Mouse (Mus musculus) MEL (cell line): ENCODE results near the gene Pmm2. TPM values are rescaled to one million over a fixed set of nuclear protein-coding genes. Genes with fewer than 3 reads are reported as not detected.

ENCODE experiments used
- DNase-seq: peaks from one replicate; pipeline ENCODE4 v3.0.0; 2011; ENCODE audit warnings: low read depth, low spot score
- H3K27ac ChIP-seq: 2 replicates; pipeline ENCODE4 v1.5.1; 2012; ENCODE audit warnings: low read depth, mild to moderate bottlenecking, control low read depth, low read length, moderate library complexity; ENCODE audit not compliant: control insufficient read depth
- H3K27me3 ChIP-seq, 2 experiments: fragments of 150-350 bp in 1 of 2; sonication (generic) in 1 of 2; 2 replicates each; pipeline ENCODE4 v1.6.1; 2012; ENCODE audit warnings: low read length in 2 of 2, mild to moderate bottlenecking in 2 of 2, improper control_type of control experiment in 1 of 2, moderate library complexity in 1 of 2; ENCODE audit not compliant: insufficient read depth in 2 of 2, control insufficient read depth in 1 of 2
- H3K36me3 ChIP-seq, 2 experiments: 2 replicates each; pipeline ENCODE4 v1.6.1; 2012 to 2014; ENCODE audit warnings: low read length in 2 of 2, improper control_type of control experiment in 1 of 2, inconsistent platforms in 1 of 2, mild to moderate bottlenecking in 1 of 2; ENCODE audit not compliant: insufficient read depth in 2 of 2, control insufficient read depth in 1 of 2
- H3K4me1 ChIP-seq, 2 experiments: fragments of 150-350 bp in 1 of 2; sonication (generic) in 1 of 2; 2 replicates each; pipeline ENCODE4 v1.6.1; 2012; ENCODE audit warnings: low read length in 2 of 2, improper control_type of control experiment in 1 of 2, mild to moderate bottlenecking in 1 of 2; ENCODE audit not compliant: insufficient read depth in 2 of 2, control insufficient read depth in 1 of 2
- H3K4me3 ChIP-seq, 2 experiments: fragments of 150-350 bp in 1 of 2; sonication (generic) in 1 of 2; 2 replicates each; pipeline ENCODE4 v1.5.1; 2012; ENCODE audit warnings: low read depth in 2 of 2, low read length in 2 of 2, mild to moderate bottlenecking in 2 of 2, moderate library complexity in 2 of 2, control low read depth in 1 of 2, improper control_type of control experiment in 1 of 2; ENCODE audit not compliant: control insufficient read depth in 1 of 2, insufficient read depth in 1 of 2
- H3K79me2 ChIP-seq: 2 replicates; pipeline ENCODE4 v1.6.1; 2012; ENCODE audit warnings: mild to moderate bottlenecking, low read length, moderate library complexity; ENCODE audit not compliant: control insufficient read depth, poor library complexity, insufficient read depth
- H3K9ac ChIP-seq: 2 replicates; pipeline ENCODE4 v1.6.1; 2012; ENCODE audit warnings: low read depth, mild to moderate bottlenecking, control low read depth, low read length, moderate library complexity; ENCODE audit not compliant: control insufficient read depth, poor library complexity, severe bottlenecking
- H3K9me3 ChIP-seq: fragments of 150-350 bp; sonication (generic); replicated peaks from 2 replicates; pipeline ENCODE4 v1.6.1; 2012; ENCODE audit warnings: mild to moderate bottlenecking, low read length, improper control_type of control experiment, moderate library complexity; ENCODE audit not compliant: insufficient read depth
- CTCF ChIP-seq, 3 experiments: IDR thresholded peaks in 2 of 3; conservative IDR thresholded peaks in 1 of 3; 2 replicates each; pipeline ENCODE4 v1.5.1; 2011 to 2012; ENCODE audit warnings: low read length in 3 of 3, low read depth in 2 of 3, mild to moderate bottlenecking in 2 of 3, improper control_type of control experiment in 1 of 3, inconsistent platforms in 1 of 3, mixed read lengths in 1 of 3, moderate library complexity in 1 of 3; ENCODE audit not compliant: control insufficient read depth in 1 of 3, insufficient read depth in 1 of 3, poor library complexity in 1 of 3, severe bottlenecking in 1 of 3
- E2F4 ChIP-seq: IDR thresholded peaks from 2 replicates; pipeline ENCODE4 v1.6.1; 2011; ENCODE audit warnings: low read depth, low read length, improper control_type of control experiment, borderline replicate concordance
- ETS1 ChIP-seq: IDR thresholded peaks from 2 replicates; pipeline ENCODE4 v1.6.1; 2012; ENCODE audit warnings: low read depth, mild to moderate bottlenecking, inconsistent platforms, low read length, improper control_type of control experiment, moderate library complexity
- GABPA ChIP-seq: IDR thresholded peaks from 2 replicates; pipeline ENCODE4 v1.6.1; 2012; ENCODE audit warnings: low read depth, mild to moderate bottlenecking, inconsistent platforms, low read length, improper control_type of control experiment, moderate library complexity
- GATA1 ChIP-seq: IDR thresholded peaks from 2 replicates; pipeline ENCODE4 v1.6.1; 2011; ENCODE audit warnings: low read depth, low read length, improper control_type of control experiment
- JUND ChIP-seq: IDR thresholded peaks from 2 replicates; pipeline ENCODE4 v1.6.1; 2011; ENCODE audit warnings: low read depth, mild to moderate bottlenecking, improper control_type of control experiment, low read length
- KAT2A ChIP-seq: conservative IDR thresholded peaks from 2 replicates; pipeline ENCODE4 v1.6.1; 2012; ENCODE audit warnings: low read depth, low read length, improper control_type of control experiment, inconsistent platforms
- MAZ ChIP-seq: IDR thresholded peaks from 2 replicates; pipeline ENCODE4 v1.6.1; 2012; ENCODE audit warnings: low read depth, mild to moderate bottlenecking, inconsistent platforms, low read length, improper control_type of control experiment
- MEF2A ChIP-seq: IDR thresholded peaks from 2 replicates; pipeline ENCODE4 v1.6.1; 2014; ENCODE audit warnings: low read depth, mild to moderate bottlenecking, inconsistent platforms, low read length, improper control_type of control experiment; ENCODE audit not compliant: poor library complexity, insufficient replicate concordance, severe bottlenecking; ENCODE audit errors: extremely low read depth
- MYB ChIP-seq: IDR thresholded peaks from 2 replicates; pipeline ENCODE4 v1.6.1; 2011; ENCODE audit warnings: mild to moderate bottlenecking, low read depth, low read length, improper control_type of control experiment
- NRF1 ChIP-seq: IDR thresholded peaks from 2 replicates; pipeline ENCODE4 v1.6.1; 2014; ENCODE audit warnings: low read depth, mild to moderate bottlenecking, inconsistent platforms, low read length, improper control_type of control experiment, moderate library complexity; ENCODE audit not compliant: poor library complexity, insufficient read depth, severe bottlenecking
- POLR2A ChIP-seq, 2 experiments: IDR thresholded peaks; 2 replicates each; pipeline ENCODE4 v1.6.1; 2011 to 2012; ENCODE audit warnings: low read length in 2 of 2, mild to moderate bottlenecking in 2 of 2, control low read depth in 1 of 2, improper control_type of control experiment in 1 of 2, low read depth in 1 of 2, moderate library complexity in 1 of 2; ENCODE audit not compliant: control insufficient read depth in 1 of 2, insufficient read depth in 1 of 2, poor library complexity in 1 of 2
- POLR2AphosphoS2 ChIP-seq: IDR thresholded peaks from 2 replicates; pipeline ENCODE4 v1.6.1; 2011; ENCODE audit warnings: low read length, improper control_type of control experiment
- POLR2AphosphoS5 ChIP-seq: IDR thresholded peaks from 2 replicates; pipeline ENCODE4 v1.6.1; 2012; ENCODE audit warnings: low read depth, borderline replicate concordance, mild to moderate bottlenecking, inconsistent platforms, low read length, moderate library complexity, mixed read lengths
- RAD21 ChIP-seq: IDR thresholded peaks from 2 replicates; pipeline ENCODE4 v1.6.1; 2011; ENCODE audit warnings: mild to moderate bottlenecking, low read depth, low read length, improper control_type of control experiment
- SIN3A ChIP-seq: IDR thresholded peaks from 2 replicates; pipeline ENCODE4 v1.6.1; 2012; ENCODE audit warnings: low read length, improper control_type of control experiment, inconsistent platforms
- SMC3 ChIP-seq: IDR thresholded peaks from 2 replicates; pipeline ENCODE4 v1.6.1; 2011; ENCODE audit warnings: low read depth, low read length, improper control_type of control experiment
- TAL1 ChIP-seq: IDR thresholded peaks from 2 replicates; pipeline ENCODE4 v1.6.1; 2012; ENCODE audit warnings: mild to moderate bottlenecking, inconsistent platforms, low read length, moderate library complexity, mixed read lengths
- TBP ChIP-seq: IDR thresholded peaks from 2 replicates; pipeline ENCODE4 v1.8.0; 2011; ENCODE audit warnings: low read depth, low read length, improper control_type of control experiment
- USF1 ChIP-seq: IDR thresholded peaks from 2 replicates; pipeline ENCODE4 v1.6.1; 2014; ENCODE audit warnings: low read depth, mild to moderate bottlenecking, inconsistent platforms, low read length, improper control_type of control experiment, moderate library complexity
- ZMIZ1 ChIP-seq: IDR thresholded peaks from 2 replicates; pipeline ENCODE4 v1.6.1; 2012; ENCODE audit warnings: low read depth, mild to moderate bottlenecking, inconsistent platforms, low read length, improper control_type of control experiment, moderate library complexity
- polyA plus RNA-seq, 2 experiments: library from polyadenylated mRNA; stranded (reverse) in 1 of 2; unstranded in 1 of 2; fragments of >175 nt in 1 of 2; fragments of >200 nt in 1 of 2; gene quantifications; 2 replicates each; pipeline versions ENCODE4 v1.2.1 to v1.2.4; 2012; ENCODE audit warnings: low replicate concordance in 2 of 2, low read depth in 1 of 2; ENCODE audit not compliant: insufficient read length in 2 of 2, insufficient read depth in 1 of 2, missing spikeins in 1 of 2
- total RNA-seq: library from RNA; depleted of rRNA; stranded (reverse); fragments of 300-350 nt; gene quantifications from 2 replicates; pipeline ENCODE4 v1.2.3, GENCODE M21; 2012

The Pmm2 gene
- total and polyA plus RNA-seq, 3 experiments = 53.4 to 96.0 TPM; not detected in 1

- H3K79me2 ChIP-seq = no peaks in the 10 kb centered on the region
- H3K4me3 ChIP-seq = no peak overlapping the region
- H3K9me3 ChIP-seq = no peaks in the 10 kb centered on the region
- DNase-seq = no peak
- H3K9ac ChIP-seq = no peak overlapping the region
- H3K27ac ChIP-seq = no peak overlapping the region
- no peak for TF ChIP-seq POLR2AphosphoS5
- TF ChIP-seq JUND = no peak
- no peak for TF ChIP-seq ZMIZ1
- TF ChIP-seq MAZ = no peak
- TF ChIP-seq CTCF (IDR thresholded peaks at IDR 0.05 in 2 of 3, conservative IDR thresholded peaks at IDR 0.05 in 1 of 3; ENCODE audit: control insufficient read depth in 1 of 3, insufficient read depth in 1 of 3, low read depth in 2 of 3, low read length in 3 of 3, poor library complexity in 1 of 3, severe bottlenecking in 1 of 3) = no peak
- TF ChIP-seq GATA1 = no peak
- TF ChIP-seq RAD21 = no peak
- TF ChIP-seq TAL1 = no peak
- 0 out of 4 replicates have a peak, but pooled peaks cover 0 to 4% of the 10 kb centered on the region in 2 experiments for H3K4me1 ChIP-seq
- H3K27me3 ChIP-seq = no peaks in the 10 kb centered on the region
- peaks cover 0 to 3% of the 10 kb centered on the region in 2 experiments; a peak in 2 of 4 replicates for H3K36me3 ChIP-seq
Measured at GRCm38 (mm10) chr16:8656256-8656655, 18.8 kb downstream of the Pmm2 start.

GRCm38 (mm10) chr16:8658349-8658748 lies 20.9 kb downstream of the Pmm2 start:
- no peaks in the 10 kb centered on the region for H3K9me3 ChIP-seq
- no peaks in the 10 kb centered on the region for H3K79me2 ChIP-seq
- H3K36me3 ChIP-seq = peaks cover 0 to 3% of the 10 kb centered on the region in 2 experiments; a peak in 3 of 4 replicates
- no peaks in the 10 kb centered on the region for H3K27me3 ChIP-seq
- DNase-seq = no peak
- H3K4me3 ChIP-seq = no peak overlapping the region
- no peak overlapping the region for H3K9ac ChIP-seq
- TF ChIP-seq POLR2AphosphoS2 = peak; percentile 68
- peak in 1 of 2 experiments; percentile 23; a peak in 1 of 4 replicates for TF ChIP-seq POLR2A (IDR thresholded peaks at IDR 0.05; ENCODE audit: control insufficient read depth in 1 of 2, insufficient read depth in 1 of 2, low read depth in 1 of 2, low read length in 2 of 2, poor library complexity in 1 of 2)
- no peak for TF ChIP-seq SMC3
- 0 out of 4 replicates have a peak, but pooled peaks cover 0 to 4% of the 10 kb centered on the region in 2 experiments for H3K4me1 ChIP-seq
- no peak overlapping the region for H3K27ac ChIP-seq

GRCm38 (mm10) chr16:8658764-8659163 lies 21.3 kb downstream of the Pmm2 start:
- H3K79me2 ChIP-seq = no peaks in the 10 kb centered on the region
- no peaks in the 10 kb centered on the region for H3K27me3 ChIP-seq
- DNase-seq = no peak
- 0 out of 4 replicates have a peak, but pooled peaks cover 0 to 4% of the 10 kb centered on the region in 2 experiments for H3K4me1 ChIP-seq
- no peak overlapping the region for H3K9ac ChIP-seq
- H3K9me3 ChIP-seq = no peaks in the 10 kb centered on the region
- no peak for TF ChIP-seq MYB
- no peak for TF ChIP-seq MEF2A
- peak in 1 of 2 experiments; percentile 37; a peak in 1 of 4 replicates for TF ChIP-seq POLR2A (IDR thresholded peaks at IDR 0.05; ENCODE audit: control insufficient read depth in 1 of 2, insufficient read depth in 1 of 2, low read depth in 1 of 2, low read length in 2 of 2, poor library complexity in 1 of 2)
- TF ChIP-seq RAD21 = no peak
- no peak for TF ChIP-seq TBP
- TF ChIP-seq NRF1 = no peak
- TF ChIP-seq E2F4 = no peak
- peak; percentile 66; the same call in 1 of the 2 replicates for TF ChIP-seq POLR2AphosphoS2
- TF ChIP-seq ETS1 = no peak
- TF ChIP-seq GABPA = no peak
- no peak for TF ChIP-seq SIN3A
- no peak for TF ChIP-seq USF1
- no peak for TF ChIP-seq KAT2A
- H3K36me3 ChIP-seq = peaks cover 0 to 3% of the 10 kb centered on the region in 2 experiments; a peak in 3 of 4 replicates
- H3K27ac ChIP-seq = no peak overlapping the region
- no peak overlapping the region for H3K4me3 ChIP-seq
